Mouse (Mus musculus) myocyte (in vitro differentiated cells): ENCODE measurements around the gene Wdr61. TPM values are rescaled to one million over a fixed set of nuclear protein-coding genes. Genes with fewer than 3 reads are reported as not detected.
A peak's percentile ranks its signal among the peaks of the same experiment; 100 is the strongest.

Experiments used
- H3K27me3 ChIP-seq: one replicate; pipeline ENCODE4 v1.6.1; 2011; ENCODE audit not compliant: control insufficient read depth, insufficient read depth, insufficient read length
- H3K36me3 ChIP-seq: one replicate; pipeline ENCODE4 v1.6.1; 2011; ENCODE audit not compliant: control insufficient read depth, insufficient read depth
- H3K4me2 ChIP-seq: one replicate; pipeline ENCODE4 v1.6.1; 2011; ENCODE audit warnings: low read depth, control low read depth
- H3K4me3 ChIP-seq: one replicate; pipeline ENCODE4 v1.5.1; 2011; ENCODE audit warnings: mild to moderate bottlenecking, control low read depth, moderate library complexity
- H3K79me2 ChIP-seq: one replicate; pipeline ENCODE4 v1.6.1; 2011; ENCODE audit not compliant: control insufficient read depth, insufficient read depth
- H3ac ChIP-seq: one replicate; pipeline ENCODE4 v1.6.1; 2011; ENCODE audit not compliant: control insufficient read depth, insufficient read length
- CEBPB ChIP-seq: IDR thresholded peaks from 2 replicates; pipeline ENCODE4 v1.6.1; 2011; ENCODE audit warnings: mild to moderate bottlenecking, moderate library complexity; ENCODE audit not compliant: poor library complexity, insufficient read depth, severe bottlenecking
- E2F4 ChIP-seq: IDR thresholded peaks from one replicate; pipeline ENCODE4 v1.6.1; 2011; ENCODE audit warnings: mild to moderate bottlenecking, control low read depth, moderate library complexity; ENCODE audit not compliant: insufficient read depth
- MAX ChIP-seq: IDR thresholded peaks from one replicate; pipeline ENCODE4 v1.6.1; 2011; ENCODE audit warnings: low read depth, mild to moderate bottlenecking, control low read depth
- MYOD1 ChIP-seq, 3 experiments: IDR thresholded peaks; one replicate each; pipeline ENCODE4 v1.6.1; 2011; ENCODE audit warnings: control low read depth in 2 of 3, low read depth in 2 of 3, mild to moderate bottlenecking in 2 of 3, moderate library complexity in 1 of 3; ENCODE audit not compliant: insufficient read length in 2 of 3, control insufficient read depth in 1 of 3
- MYOG ChIP-seq, 3 experiments: IDR thresholded peaks; one replicate each; pipeline ENCODE4 v1.6.1; 2011; ENCODE audit warnings: control low read depth in 2 of 3, low read depth in 2 of 3, mild to moderate bottlenecking in 2 of 3; ENCODE audit not compliant: insufficient read length in 2 of 3, control insufficient read depth in 1 of 3, insufficient read depth in 1 of 3
- POLR2A ChIP-seq: IDR thresholded peaks from one replicate; pipeline ENCODE4 v1.6.1; 2011; ENCODE audit warnings: low read depth, mild to moderate bottlenecking, control low read depth, moderate library complexity; ENCODE audit not compliant: insufficient read length
- POLR2AphosphoS2 ChIP-seq: IDR thresholded peaks from one replicate; pipeline ENCODE4 v1.6.1; 2011; ENCODE audit warnings: low read depth, control low read depth; ENCODE audit not compliant: insufficient read length
- REST ChIP-seq: IDR thresholded peaks from one replicate; pipeline ENCODE4 v1.6.1; 2011; ENCODE audit warnings: mild to moderate bottlenecking, control low read depth, moderate library complexity; ENCODE audit not compliant: insufficient read depth, insufficient read length
- SRF ChIP-seq: IDR thresholded peaks from one replicate; pipeline ENCODE4 v1.6.1; 2011; ENCODE audit warnings: low read depth; ENCODE audit not compliant: control insufficient read depth, insufficient read length
- TCF12 ChIP-seq: IDR thresholded peaks from one replicate; pipeline ENCODE4 v1.6.1; 2011; ENCODE audit warnings: mild to moderate bottlenecking, control low read depth; ENCODE audit not compliant: poor library complexity, insufficient read depth, severe bottlenecking
- TCF3 ChIP-seq: IDR thresholded peaks from one replicate; pipeline ENCODE4 v1.6.1; 2011; ENCODE audit warnings: low read depth, control low read depth; ENCODE audit not compliant: insufficient read length
- USF1 ChIP-seq: IDR thresholded peaks from one replicate; pipeline ENCODE4 v1.6.1; 2011; ENCODE audit warnings: low read depth, mild to moderate bottlenecking, control low read depth, moderate library complexity
- polyA plus RNA-seq: library from polyadenylated mRNA; unstranded; fragments of >200 nt; fragmentation: generic; extraction: Trizol; gene quantifications from one replicate; pipeline ENCODE4 v1.2.1, GENCODE M21; 2012; ENCODE audit warnings: missing spikeins

Gene Wdr61
- polyA plus RNA-seq, 1 experiment, result 41.7 TPM

- H3K36me3 ChIP-seq, result no peaks in the 10 kb centered on the region
- H3ac ChIP-seq, result no peak overlapping the region
- H3K4me3 ChIP-seq, result no peak overlapping the region
- no peaks in the 10 kb centered on the region for H3K79me2 ChIP-seq
- no peak overlapping the region for H3K4me2 ChIP-seq
- no peaks in the 10 kb centered on the region for H3K27me3 ChIP-seq
- TF ChIP-seq SRF, result no peak
- TF ChIP-seq TCF3, result no peak
- no peak for TF ChIP-seq POLR2AphosphoS2
These were observed 11.5 kb upstream of the Wdr61 start for GRCm38 (mm10) chr9:54745740-54746370.

GRCm38 (mm10) chr9:54743891-54744290, 9.6 kb upstream of the Wdr61 start:
- Histone ChIP-seq H3ac (no peak overlapping the region), H3K4me3 (no peak overlapping the region), H3K4me2 (no peak overlapping the region), H3K36me3 (no peaks in the 10 kb centered on the region), H3K27me3 (no peaks in the 10 kb centered on the region), H3K79me2 (no peaks in the 10 kb centered on the region)
- TF ChIP-seq REST, result no peak
- TF ChIP-seq USF1, result no peak
- TF ChIP-seq CEBPB, result no peak
- no peak for TF ChIP-seq TCF12
- TF ChIP-seq SRF, result no peak
- TF ChIP-seq MAX, result no peak
- TF ChIP-seq MYOD1 (IDR thresholded peaks at IDR 0.05; ENCODE audit: control insufficient read depth in 1 of 3, insufficient read length in 2 of 3, low read depth in 2 of 3), result no peak
- TF ChIP-seq MYOG (IDR thresholded peaks at IDR 0.05; ENCODE audit: control insufficient read depth in 1 of 3, insufficient read depth in 1 of 3, insufficient read length in 2 of 3, low read depth in 2 of 3), result no peak
- no peak for TF ChIP-seq POLR2A
- TF ChIP-seq POLR2AphosphoS2, result no peak
- TF ChIP-seq E2F4, result no peak
- TF ChIP-seq TCF3, result no peak

GRCm38 (mm10) chr9:54738376-54738775, 4.1 kb upstream of the Wdr61 start:
- no peaks in the 10 kb centered on the region for H3K36me3 ChIP-seq
- no peak overlapping the region for H3K4me2 ChIP-seq
- TF ChIP-seq POLR2A, result no peak
- no peak for TF ChIP-seq TCF3
- TF ChIP-seq SRF, result no peak
- TF ChIP-seq USF1, result no peak
- no peak for TF ChIP-seq POLR2AphosphoS2
- no peak for TF ChIP-seq MAX
- no peak for TF ChIP-seq MYOG (IDR thresholded peaks at IDR 0.05; ENCODE audit: control insufficient read depth in 1 of 3, insufficient read depth in 1 of 3, insufficient read length in 2 of 3, low read depth in 2 of 3)
- no peak for TF ChIP-seq E2F4
- TF ChIP-seq MYOD1 (IDR thresholded peaks at IDR 0.05; ENCODE audit: control insufficient read depth in 1 of 3, insufficient read length in 2 of 3, low read depth in 2 of 3), result no peak
- H3K79me2 ChIP-seq, result peaks cover 9% of the 10 kb centered on the region
- no peak overlapping the region for H3ac ChIP-seq
- H3K27me3 ChIP-seq, result no peaks in the 10 kb centered on the region
- no peak overlapping the region for H3K4me3 ChIP-seq

- Histone ChIP-seq H3K36me3 (no peaks in the 10 kb centered on the region), H3K4me3 (no peak overlapping the region)
These were observed 2.0 kb upstream of the Wdr61 start for GRCm38 (mm10) chr9:54736284-54736701.

GRCm38 (mm10) chr9:54734639-54735252, 427 bp upstream of the Wdr61 start:
- Histone ChIP-seq H3K36me3 (peaks cover 7% of the 10 kb centered on the region), H3K27me3 (no peaks in the 10 kb centered on the region), H3K4me2 (peak overlapping the region; percentile 83), H3K79me2 (peaks cover 35% of the 10 kb centered on the region), H3K4me3 (peak overlapping the region; percentile 91), H3ac (peak overlapping the region; percentile 57)
- no peak for TF ChIP-seq TCF12
- TF ChIP-seq MAX, result no peak
- no peak for TF ChIP-seq MYOD1 (IDR thresholded peaks at IDR 0.05; ENCODE audit: control insufficient read depth in 1 of 3, insufficient read length in 2 of 3, low read depth in 2 of 3)
- TF ChIP-seq MYOG (IDR thresholded peaks at IDR 0.05; ENCODE audit: control insufficient read depth in 1 of 3, insufficient read depth in 1 of 3, insufficient read length in 2 of 3, low read depth in 2 of 3), result no peak
- no peak for TF ChIP-seq SRF
- no peak for TF ChIP-seq REST
- no peak for TF ChIP-seq POLR2AphosphoS2
- no peak for TF ChIP-seq CEBPB
- no peak for TF ChIP-seq E2F4
- no peak for TF ChIP-seq TCF3
- no peak for TF ChIP-seq USF1
- no peak for TF ChIP-seq POLR2A

More at GRCm38 (mm10) chr9:54736284-54736701, 2.0 kb upstream of the Wdr61 start:
- Histone ChIP-seq H3K79me2 (peaks cover 30% of the 10 kb centered on the region), H3K27me3 (no peaks in the 10 kb centered on the region), H3K4me2 (peak overlapping the region; percentile 55), H3ac (no peak overlapping the region)
- TF ChIP-seq POLR2AphosphoS2, result no peak
- no peak for TF ChIP-seq MYOD1 (IDR thresholded peaks at IDR 0.05; ENCODE audit: control insufficient read depth in 1 of 3, insufficient read length in 2 of 3, low read depth in 2 of 3)
- TF ChIP-seq USF1, result no peak
- no peak for TF ChIP-seq TCF3
- no peak for TF ChIP-seq E2F4
- TF ChIP-seq MYOG (IDR thresholded peaks at IDR 0.05; ENCODE audit: control insufficient read depth in 1 of 3, insufficient read depth in 1 of 3, insufficient read length in 2 of 3, low read depth in 2 of 3), result no peak
